Mouse (Mus musculus) midbrain, embryonic 13.5 days (tissue): Measurements from ENCODE around the gene 1700129C05Rik. TPM values are rescaled to one million over a fixed set of nuclear protein-coding genes. Genes with fewer than 3 reads are reported as not detected.

ENCODE experiments used
- ATAC-seq: fragments of 200-750 bp; cut with Nextera tagmentation; 2 replicates; pipeline ENCODE4 v1.8.0; 2017; ENCODE audit warnings: mild to moderate bottlenecking, moderate TSS enrichment, moderate library complexity
- H3K27ac ChIP-seq: fragments of 300-500 bp; sonication (generic); 2 replicates; pipeline ENCODE4 v1.5.1; 2015; ENCODE audit warnings: inconsistent platforms, mild to moderate bottlenecking, moderate library complexity
- H3K27me3 ChIP-seq: fragments of 300-500 bp; sonication (generic); 2 replicates; pipeline ENCODE4 v1.6.1; 2015; ENCODE audit warnings: mild to moderate bottlenecking, inconsistent platforms
- H3K36me3 ChIP-seq: fragments of 300-500 bp; sonication (generic); 2 replicates; pipeline ENCODE4 v1.6.1; 2015; ENCODE audit warnings: mild to moderate bottlenecking, inconsistent platforms
- H3K4me1 ChIP-seq: fragments of 300-500 bp; sonication (generic); replicated peaks from 2 replicates; pipeline ENCODE4 v1.6.1; 2015; ENCODE audit warnings: inconsistent platforms
- H3K4me2 ChIP-seq: fragments of 300-500 bp; sonication (generic); replicated peaks from 2 replicates; pipeline ENCODE4 v1.6.1; 2015; ENCODE audit warnings: moderate library complexity, mild to moderate bottlenecking, inconsistent platforms
- H3K4me3 ChIP-seq: fragments of 300-500 bp; sonication (generic); replicated peaks from 2 replicates; pipeline ENCODE4 v1.5.1; 2015; ENCODE audit warnings: mild to moderate bottlenecking, inconsistent platforms
- H3K9ac ChIP-seq: fragments of 300-500 bp; sonication (generic); replicated peaks from 2 replicates; pipeline ENCODE4 v1.6.1; 2015; ENCODE audit warnings: mild to moderate bottlenecking, inconsistent platforms
- H3K9me3 ChIP-seq: fragments of 300-500 bp; sonication (generic); 2 replicates; pipeline ENCODE4 v1.6.1; 2016; ENCODE audit warnings: mild to moderate bottlenecking, inconsistent platforms
- WGBS: fragments of 180-500 bp; shearing (Covaris S2); methylation state at CpG from one replicate; pipeline ENCODE4 v1.1.7; 2015; 5-methylcytosine and 5-hydroxymethylcytosine counted together
- polyA plus RNA-seq: library from polyadenylated mRNA; unstranded; fragments of >200 nt; fragmentation: Nextera tagmentation; extraction: Ambion mirVana; gene quantifications from 2 replicates; pipeline ENCODE4 v1.2.1, GENCODE M21; 2015

1700129C05Rik gene
- polyA plus RNA-seq = not detected in 2 replicates

- Histone ChIP-seq H3K4me1 (no peaks in the 10 kb centered on the region), H3K4me2 (no peak within 1 kb of the TSS), H3K27ac (no peak within 1 kb of the TSS), H3K4me3 (no peak within 1 kb of the TSS), H3K9ac (no peak within 1 kb of the TSS), H3K27me3 (no peaks in the 10 kb centered on the region), H3K9me3 (no peaks in the 10 kb centered on the region), H3K36me3 (no peaks in the 10 kb centered on the region)
- no peak for ATAC-seq
- 93% methylated on average over 4 of the region's 4 CpGs for WGBS
These were observed at the start of gene 1700129C05Rik for GRCm38 (mm10) chr14:59142793-59143192. TSS of gene 1700129C05Rik (minus strand) at chr14:59142893.

GRCm38 (mm10) chr14:59186121-59186520 lies 43.4 kb upstream of the 1700129C05Rik start:
- no peak overlapping the region for H3K4me2 ChIP-seq
- no peaks in the 10 kb centered on the region for H3K27me3 ChIP-seq
- H3K9ac ChIP-seq = no peak overlapping the region
- ATAC-seq = no peak
- 91% methylated on average over 2 of the region's 2 CpGs for WGBS
- H3K4me1 ChIP-seq = no peaks in the 10 kb centered on the region
- no peaks in the 10 kb centered on the region for H3K36me3 ChIP-seq
- no peak overlapping the region for H3K4me3 ChIP-seq
- H3K9me3 ChIP-seq = no peaks in the 10 kb centered on the region
- no peak overlapping the region for H3K27ac ChIP-seq

- no peak overlapping the region for H3K9ac ChIP-seq
- H3K4me2 ChIP-seq = no peak overlapping the region
- no peaks in the 10 kb centered on the region for H3K36me3 ChIP-seq
- no peak overlapping the region for H3K27ac ChIP-seq
- H3K27me3 ChIP-seq = no peaks in the 10 kb centered on the region
- no peak overlapping the region for H3K4me3 ChIP-seq
- no peaks in the 10 kb centered on the region for H3K9me3 ChIP-seq
- no peaks in the 10 kb centered on the region for H3K4me1 ChIP-seq
- no peak for ATAC-seq
These were observed 42.8 kb upstream of the 1700129C05Rik start for GRCm38 (mm10) chr14:59185514-59185913.

GRCm38 (mm10) chr14:59182732-59183131 lies 40.0 kb upstream of the 1700129C05Rik start:
- no peak overlapping the region for H3K4me3 ChIP-seq
- no peak overlapping the region for H3K9ac ChIP-seq
- no peak for ATAC-seq
- H3K4me1 ChIP-seq = no peaks in the 10 kb centered on the region
- no peaks in the 10 kb centered on the region for H3K9me3 ChIP-seq
- 86% methylated on average over 2 of the region's 2 CpGs for WGBS
- no peaks in the 10 kb centered on the region for H3K36me3 ChIP-seq
- H3K27ac ChIP-seq = no peak overlapping the region
- H3K4me2 ChIP-seq = no peak overlapping the region
- H3K27me3 ChIP-seq = no peaks in the 10 kb centered on the region

DNA sequence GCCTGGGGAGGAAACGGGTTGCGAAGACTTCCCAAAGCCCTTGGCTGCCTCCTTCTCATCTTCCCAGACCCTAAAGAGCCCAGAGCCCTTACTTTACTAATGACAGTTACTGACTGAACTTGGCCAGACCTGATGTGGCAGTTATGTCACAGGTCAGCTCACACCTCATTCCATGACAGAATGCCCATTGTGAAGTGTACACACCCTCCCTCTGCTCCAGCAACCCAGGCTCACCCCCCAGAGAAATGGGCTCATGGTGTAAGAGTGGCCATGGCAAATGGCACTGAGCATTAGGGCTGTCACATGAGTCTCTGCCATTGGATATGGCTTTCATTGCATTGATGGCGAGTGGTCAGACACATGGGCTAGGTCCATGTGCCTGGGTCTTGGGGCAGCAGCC lies 36.0 kb upstream of the 1700129C05Rik start, which contains the start of gene Gm5142:
TSS of gene Gm5142 (minus strand) at position 101 of the 400 bp plus-strand sequence.
- Histone ChIP-seq H3K36me3 (no peaks in the 10 kb centered on the region), H3K9ac (no peak within 1 kb of the TSS), H3K4me2 (no peak within 1 kb of the TSS), H3K27ac (no peak within 1 kb of the TSS), H3K27me3 (no peaks in the 10 kb centered on the region), H3K4me3 (no peak within 1 kb of the TSS), H3K9me3 (no peaks in the 10 kb centered on the region), H3K4me1 (no peaks in the 10 kb centered on the region)
- no peak for ATAC-seq
- 95% methylated on average over 3 of the region's 3 CpGs for WGBS

DNA sequence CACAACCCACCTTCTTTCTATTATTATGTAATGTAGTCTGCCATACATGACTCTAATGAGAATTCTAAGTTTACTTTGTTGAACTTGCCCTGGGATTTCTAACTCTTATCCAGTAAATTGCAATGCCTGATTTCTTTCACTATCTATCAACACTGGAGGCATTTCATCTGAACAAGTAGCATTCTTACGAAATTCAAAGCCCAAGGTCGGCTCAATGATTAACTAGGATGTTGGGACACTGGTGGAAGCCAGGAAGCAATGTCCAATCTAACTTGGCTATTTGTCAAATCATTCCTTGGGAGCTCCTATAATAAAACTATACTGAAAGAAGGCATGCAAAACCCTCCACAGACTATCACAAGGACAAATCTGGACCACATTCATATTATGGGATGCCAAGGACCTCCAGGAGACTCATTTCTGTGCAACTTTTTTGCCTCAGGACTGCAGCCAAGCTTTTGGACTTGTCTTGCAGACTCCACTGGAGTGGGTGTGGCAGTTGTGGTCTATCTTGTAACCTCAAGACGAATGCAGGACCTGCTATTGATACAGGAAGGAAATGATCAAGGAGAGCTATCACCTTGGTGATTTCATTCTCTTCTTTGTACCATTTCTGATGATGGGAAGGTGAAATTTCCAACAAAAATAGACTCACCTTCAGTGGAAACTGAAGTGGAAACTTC lies 14.5 kb upstream of the 1700129C05Rik start:
- H3K9ac ChIP-seq = no peak overlapping the region
- H3K27ac ChIP-seq = no peak overlapping the region
- H3K4me2 ChIP-seq = no peak overlapping the region
- 71% methylated on average over 3 of the region's 3 CpGs for WGBS
- H3K36me3 ChIP-seq = no peaks in the 10 kb centered on the region
- H3K9me3 ChIP-seq = no peaks in the 10 kb centered on the region
- no peak for ATAC-seq
- H3K4me3 ChIP-seq = no peak overlapping the region
- H3K27me3 ChIP-seq = no peaks in the 10 kb centered on the region
- no peaks in the 10 kb centered on the region for H3K4me1 ChIP-seq

GRCm38 (mm10) chr14:59155589-59155988 lies 12.9 kb upstream of the 1700129C05Rik start:
- Histone ChIP-seq H3K27me3 (no peaks in the 10 kb centered on the region), H3K9ac (no peak overlapping the region), H3K9me3 (no peaks in the 10 kb centered on the region), H3K4me3 (no peak overlapping the region), H3K4me1 (no peaks in the 10 kb centered on the region), H3K36me3 (no peaks in the 10 kb centered on the region), H3K4me2 (no peak overlapping the region), H3K27ac (no peak overlapping the region)
- no peak for ATAC-seq
- WGBS = 81% methylated on average over 2 of the region's 2 CpGs

DNA sequence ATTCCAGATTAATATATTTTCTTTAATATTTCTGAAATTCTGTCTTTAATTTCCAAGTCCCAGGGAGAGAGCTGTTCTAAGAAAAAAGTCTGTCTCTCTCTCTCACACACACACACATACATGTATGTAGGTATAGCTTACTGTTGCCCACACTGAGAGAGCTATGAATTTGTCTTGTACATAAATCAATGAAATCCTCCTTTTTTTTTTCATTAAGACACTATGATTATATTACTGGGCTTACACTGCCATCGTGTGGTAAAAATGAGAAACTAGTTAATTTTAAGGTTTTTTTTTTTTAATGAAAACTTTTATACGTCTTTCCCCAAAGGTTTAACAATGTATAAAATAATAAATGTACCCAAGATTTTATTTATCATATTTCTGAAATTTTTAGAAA lies 28.4 kb downstream of the 1700129C05Rik start:
- Histone ChIP-seq H3K4me2 (no peak overlapping the region), H3K27me3 (no peaks in the 10 kb centered on the region), H3K4me1 (no peaks in the 10 kb centered on the region), H3K36me3 (no peaks in the 10 kb centered on the region), H3K9me3 (no peaks in the 10 kb centered on the region), H3K4me3 (no peak overlapping the region), H3K27ac (no peak overlapping the region), H3K9ac (no peak overlapping the region)
- no peak for ATAC-seq
- 6% methylated on average over 2 of the region's 2 CpGs for WGBS

- ATAC-seq = no peak
- Histone ChIP-seq H3K27ac (no peak overlapping the region), H3K36me3 (no peaks in the 10 kb centered on the region), H3K9ac (no peak overlapping the region), H3K4me3 (no peak overlapping the region), H3K4me2 (no peak overlapping the region), H3K27me3 (no peaks in the 10 kb centered on the region), H3K9me3 (no peaks in the 10 kb centered on the region), H3K4me1 (no peaks in the 10 kb centered on the region)
- 20% methylated on average over 10 of the region's 10 CpGs for WGBS
These were observed 38.6 kb downstream of the 1700129C05Rik start for GRCm38 (mm10) chr14:59104006-59104605.

- Histone ChIP-seq H3K27me3 (no peaks in the 10 kb centered on the region), H3K4me1 (no peaks in the 10 kb centered on the region), H3K4me2 (no peak overlapping the region), H3K27ac (no peak overlapping the region), H3K9ac (no peak overlapping the region), H3K36me3 (no peaks in the 10 kb centered on the region), H3K4me3 (no peak overlapping the region), H3K9me3 (no peaks in the 10 kb centered on the region)
- ATAC-seq = no peak
These were observed 49.1 kb downstream of the 1700129C05Rik start for GRCm38 (mm10) chr14:59093601-59094000.

DNA sequence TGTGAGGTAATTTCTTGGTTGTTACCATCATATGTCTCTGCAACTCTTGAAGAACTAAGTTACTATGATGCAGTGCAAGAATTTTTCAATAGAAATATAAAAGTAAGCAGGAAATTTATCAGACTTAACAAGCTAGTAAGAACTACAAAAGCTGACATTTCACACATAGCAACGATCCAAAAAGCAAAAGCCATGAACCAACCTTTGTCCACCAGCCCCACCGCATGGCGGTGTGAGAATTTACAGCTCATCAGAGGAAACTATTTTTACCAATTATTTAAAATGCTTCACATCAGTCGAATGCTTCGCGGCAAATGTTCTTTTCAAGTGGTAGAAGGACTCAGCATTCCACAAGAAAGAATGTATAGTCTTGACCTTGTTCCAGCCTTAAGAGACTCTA lies 58.3 kb downstream of the 1700129C05Rik start:
- H3K4me2 ChIP-seq = no peak overlapping the region
- ATAC-seq = no peak
- no peak overlapping the region for H3K27ac ChIP-seq
- no peak overlapping the region for H3K4me3 ChIP-seq
- H3K27me3 ChIP-seq = no peaks in the 10 kb centered on the region
- no peaks in the 10 kb centered on the region for H3K9me3 ChIP-seq
- no peaks in the 10 kb centered on the region for H3K36me3 ChIP-seq
- no peaks in the 10 kb centered on the region for H3K4me1 ChIP-seq
- 38% methylated on average over 6 of the region's 6 CpGs for WGBS
- no peak overlapping the region for H3K9ac ChIP-seq
